Mouse (Mus musculus) heart, adult 9 months (tissue): ENCODE measurements at regions not wholly inside any gene's neighbourhood (a gene's known extent, or its start where the extent isn't known, plus 50 kb on each side); places are given as distances from the start of the nearest gene placed in this dataset.

Experiments used
- DNase-seq, 2 experiments: peaks; one replicate each; pipeline ENCODE4 v3.0.0; 2022; ENCODE audit warnings: low spot score in 2 of 2

DNA sequence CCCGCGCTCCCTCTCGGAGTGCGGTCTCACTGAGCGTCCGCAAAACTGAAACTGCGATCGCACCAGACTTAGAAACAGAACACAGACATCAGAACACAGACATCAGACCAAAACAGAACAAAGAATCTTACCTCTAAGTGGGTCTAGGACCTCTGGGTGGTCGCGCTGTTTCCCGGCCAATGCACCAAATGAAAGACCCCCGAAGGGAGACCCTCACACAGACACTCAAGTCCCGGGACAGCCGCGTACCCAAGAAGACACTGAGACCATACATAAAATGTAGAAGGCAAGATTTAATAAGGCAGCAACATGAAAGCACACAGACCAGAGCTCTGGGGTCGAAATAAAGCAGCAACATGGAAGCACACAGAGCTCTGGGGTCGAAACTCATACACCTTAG is 341.1 kb downstream of the Gm21739 start:
- peak; percentile 0 to 2 for DNase-seq
